Mouse (Mus musculus): ENCODE results near the gene Rasa3. TPM values are rescaled to one million over a fixed set of nuclear protein-coding genes. Genes with fewer than 3 reads are reported as not detected.
A peak's percentile ranks its signal among the peaks of the same experiment; 100 is the strongest.

Rasa3 gene
- polyA plus RNA-seq, 1 experiment from 2014 or later, result 11.4 TPM

GRCm38 (mm10) chr8:13601166-13601565, 76.2 kb downstream of the Rasa3 start:
- H3K4me1 ChIP-seq (ENCODE audit: insufficient read depth), result peaks cover 16% of the 10 kb centered on the region
- no peaks in the 10 kb centered on the region for H3K9me3 ChIP-seq (ENCODE audit: low read length)
- H3K4me2 ChIP-seq (ENCODE audit: low read depth, low read length), result peak overlapping the region; percentile 53
- H3K4me3 ChIP-seq (ENCODE audit: low read depth, low read length), result no peak overlapping the region
- DNase-seq (no peak), ATAC-seq (no peak)
- H3K27me3 ChIP-seq (ENCODE audit: insufficient read depth, low read length), result no peaks in the 10 kb centered on the region
- no peak for TF ChIP-seq CTCF (IDR thresholded peaks at IDR 0.05; ENCODE audit: low read depth)
- TF ChIP-seq EP300 (IDR thresholded peaks at IDR 0.05; ENCODE audit: low read depth), result no peak
- H3K36me3 ChIP-seq (replicated peaks; ENCODE audit: insufficient read depth, low read length), result peaks cover 10% of the 10 kb centered on the region; the same call in 1 of the 2 replicates
- WGBS (ENCODE audit: insufficient replicate concordance), result 26% methylated on average over 11 of the region's 11 CpGs
- no peak overlapping the region for H3K9ac ChIP-seq (replicated peaks)
- peak overlapping the region; percentile 76 for H3K27ac ChIP-seq (ENCODE audit: low read depth)

- DNase-seq, result no peak
- Histone ChIP-seq H3K4me3 (ENCODE audit: low read depth, low read length) (no peak overlapping the region), H3K27me3 (ENCODE audit: insufficient read depth, low read length) (no peaks in the 10 kb centered on the region), H3K9ac (replicated peaks) (no peak overlapping the region), H3K4me2 (ENCODE audit: low read depth, low read length) (peak overlapping the region; percentile 53), H3K27ac (ENCODE audit: low read depth) (peak overlapping the region; percentile 76), H3K4me1 (ENCODE audit: insufficient read depth) (peaks cover 17% of the 10 kb centered on the region), H3K9me3 (ENCODE audit: low read length) (no peaks in the 10 kb centered on the region), H3K36me3 (replicated peaks; ENCODE audit: insufficient read depth, low read length) (peaks cover 10% of the 10 kb centered on the region; the same call in 1 of the 2 replicates)
- WGBS (ENCODE audit: insufficient replicate concordance), result 36% methylated on average over 10 of the region's 10 CpGs
- no peak for ATAC-seq
- TF ChIP-seq CTCF (IDR thresholded peaks at IDR 0.05; ENCODE audit: low read depth) (no peak), EP300 (IDR thresholded peaks at IDR 0.05; ENCODE audit: low read depth) (no peak)
Measured at GRCm38 (mm10) chr8:13600716-13601115, 76.7 kb downstream of the Rasa3 start.

GRCm38 (mm10) chr8:13600204-13600603, 77.2 kb downstream of the Rasa3 start:
- Histone ChIP-seq H3K27ac (ENCODE audit: low read depth) (peak overlapping the region; percentile 76), H3K4me3 (ENCODE audit: low read depth, low read length) (no peak overlapping the region), H3K4me2 (ENCODE audit: low read depth, low read length) (peak overlapping the region; percentile 53), H3K9ac (replicated peaks) (no peak overlapping the region), H3K9me3 (ENCODE audit: low read length) (no peaks in the 10 kb centered on the region), H3K27me3 (ENCODE audit: insufficient read depth, low read length) (no peaks in the 10 kb centered on the region), H3K36me3 (replicated peaks; ENCODE audit: insufficient read depth, low read length) (peaks cover 10% of the 10 kb centered on the region; the same call in 1 of the 2 replicates), H3K4me1 (ENCODE audit: insufficient read depth) (peaks cover 19% of the 10 kb centered on the region)
- DNase-seq, result peak; percentile 53
- 19% methylated on average over 7 of the region's 7 CpGs for WGBS (ENCODE audit: insufficient replicate concordance)
- TF ChIP-seq EP300 (IDR thresholded peaks at IDR 0.05; ENCODE audit: low read depth), result no peak; the same call in 1 of the 2 replicates
- no peak for TF ChIP-seq CTCF (IDR thresholded peaks at IDR 0.05; ENCODE audit: low read depth)
- ATAC-seq, result peak; percentile 74

GRCm38 (mm10) chr8:13597777-13598176, 79.6 kb downstream of the Rasa3 start:
- TF ChIP-seq CTCF (IDR thresholded peaks at IDR 0.05; ENCODE audit: low read depth), result no peak
- no peak for TF ChIP-seq EP300 (IDR thresholded peaks at IDR 0.05; ENCODE audit: low read depth)
- 69% methylated on average over 6 of the region's 6 CpGs for WGBS (ENCODE audit: insufficient replicate concordance)
- H3K4me3 ChIP-seq (ENCODE audit: low read depth, low read length), result no peak overlapping the region
- no peak overlapping the region for H3K9ac ChIP-seq (replicated peaks)
- H3K4me2 ChIP-seq (ENCODE audit: low read depth, low read length), result no peak overlapping the region
- ATAC-seq (no peak), DNase-seq (no peak)
- peaks cover 11% of the 10 kb centered on the region; the same call in 1 of the 2 replicates for H3K36me3 ChIP-seq (replicated peaks; ENCODE audit: insufficient read depth, low read length)
- no peaks in the 10 kb centered on the region for H3K9me3 ChIP-seq (ENCODE audit: low read length)
- H3K27ac ChIP-seq (ENCODE audit: low read depth), result no peak overlapping the region
- peaks cover 24% of the 10 kb centered on the region for H3K4me1 ChIP-seq (ENCODE audit: insufficient read depth)
- H3K27me3 ChIP-seq (ENCODE audit: insufficient read depth, low read length), result no peaks in the 10 kb centered on the region

GRCm38 (mm10) chr8:13595861-13596260, 81.5 kb downstream of the Rasa3 start:
- Histone ChIP-seq H3K4me3 (ENCODE audit: low read depth, low read length) (no peak overlapping the region), H3K36me3 (replicated peaks; ENCODE audit: insufficient read depth, low read length) (peaks cover 11% of the 10 kb centered on the region; the same call in 1 of the 2 replicates), H3K27me3 (ENCODE audit: insufficient read depth, low read length) (no peaks in the 10 kb centered on the region), H3K4me2 (ENCODE audit: low read depth, low read length) (no peak overlapping the region), H3K4me1 (ENCODE audit: insufficient read depth) (peaks cover 24% of the 10 kb centered on the region), H3K9ac (replicated peaks) (no peak overlapping the region), H3K9me3 (ENCODE audit: low read length) (no peaks in the 10 kb centered on the region), H3K27ac (ENCODE audit: low read depth) (peak overlapping the region; percentile 84)
- WGBS (ENCODE audit: insufficient replicate concordance), result 71% methylated on average over 6 of the region's 6 CpGs
- ATAC-seq (no peak), DNase-seq (no peak)
- TF ChIP-seq EP300 (IDR thresholded peaks at IDR 0.05; ENCODE audit: low read depth) (no peak), CTCF (IDR thresholded peaks at IDR 0.05; ENCODE audit: low read depth) (peak; percentile 48)

- H3K4me3 ChIP-seq (ENCODE audit: low read depth, low read length), result no peak overlapping the region
- TF ChIP-seq EP300 (IDR thresholded peaks at IDR 0.05; ENCODE audit: low read depth) (no peak), CTCF (IDR thresholded peaks at IDR 0.05; ENCODE audit: low read depth) (no peak)
- 30% methylated on average over 11 of the region's 11 CpGs for WGBS (ENCODE audit: insufficient replicate concordance)
- no peaks in the 10 kb centered on the region for H3K27me3 ChIP-seq (ENCODE audit: insufficient read depth, low read length)
- no peak overlapping the region for H3K9ac ChIP-seq (replicated peaks)
- no peaks in the 10 kb centered on the region for H3K9me3 ChIP-seq (ENCODE audit: low read length)
- H3K36me3 ChIP-seq (replicated peaks; ENCODE audit: insufficient read depth, low read length), result peaks cover 11% of the 10 kb centered on the region; the same call in 1 of the 2 replicates
- peak; percentile 80 for ATAC-seq
- peak overlapping the region; percentile 84 for H3K27ac ChIP-seq (ENCODE audit: low read depth)
- H3K4me1 ChIP-seq (ENCODE audit: insufficient read depth), result peaks cover 18% of the 10 kb centered on the region
- peak overlapping the region; percentile 27; the same call in 1 of the 2 replicates for H3K4me2 ChIP-seq (ENCODE audit: low read depth, low read length)
- DNase-seq, result peak; percentile 76
Measured at GRCm38 (mm10) chr8:13594884-13595323, 82.5 kb downstream of the Rasa3 start.
